Mouse (Mus musculus) kidney, embryonic 16.5 days (tissue): ENCODE measurements around the gene Pgrmc1. TPM values are rescaled to one million over a fixed set of nuclear protein-coding genes. Genes with fewer than 3 reads are reported as not detected.
"Not testable (repeated sequence)": the region's sequence is repeated elsewhere in the genome, so short reads cannot be mapped to it uniquely, and the experiment has no call there.

Experiments used
- ATAC-seq: fragments of 200-750 bp; cut with Nextera tagmentation; 2 replicates; pipeline ENCODE4 v1.8.0; 2017; ENCODE audit warnings: moderate TSS enrichment; ENCODE audit not compliant: low FRiP score, low TSS enrichment
- H3K27ac ChIP-seq: fragments of 300-500 bp; sonication (generic); 2 replicates; pipeline ENCODE4 v1.5.1; 2014; ENCODE audit warnings: low read length
- H3K27me3 ChIP-seq: fragments of 300-500 bp; sonication (generic); 2 replicates; pipeline ENCODE4 v1.6.1; 2014; ENCODE audit warnings: low read length, control low read depth, mixed read lengths; ENCODE audit not compliant: insufficient read depth
- H3K36me3 ChIP-seq: fragments of 300-500 bp; sonication (generic); 2 replicates; pipeline ENCODE4 v1.6.1; 2014; ENCODE audit warnings: low read length, control low read depth, mixed read lengths; ENCODE audit not compliant: insufficient read depth
- H3K4me1 ChIP-seq: fragments of 300-500 bp; sonication (generic); 2 replicates; pipeline ENCODE4 v1.6.1; 2014; ENCODE audit warnings: low read length, control low read depth, mixed read lengths; ENCODE audit not compliant: insufficient read depth
- H3K4me2 ChIP-seq: fragments of 300-500 bp; sonication (generic); replicated peaks from 2 replicates; pipeline ENCODE4 v1.6.1; 2014; ENCODE audit warnings: low read depth, low read length
- H3K4me3 ChIP-seq: fragments of 300-500 bp; sonication (generic); 2 replicates; pipeline ENCODE4 v1.5.1; 2014; ENCODE audit warnings: mild to moderate bottlenecking, low read length
- H3K9ac ChIP-seq: fragments of 300-500 bp; sonication (generic); replicated peaks from 2 replicates; pipeline ENCODE4 v1.6.1; 2014; ENCODE audit warnings: low read length
- H3K9me3 ChIP-seq: fragments of 300-500 bp; sonication (generic); 2 replicates; pipeline ENCODE4 v1.6.1; 2016; ENCODE audit warnings: low read length, control low read depth
- WGBS: fragments of 180-500 bp; shearing (Covaris S2); extraction: QIAGEN DNeasy Blood & Tissue Kit; methylation state at CpG from one replicate; pipeline ENCODE4 v1.1.7; 2014; 5-methylcytosine and 5-hydroxymethylcytosine counted together
- polyA plus RNA-seq: library from polyadenylated mRNA; unstranded; fragments of >200 nt; fragmentation: Nextera tagmentation; extraction: Ambion mirVana; gene quantifications from 2 replicates; pipeline ENCODE4 v1.2.1, GENCODE M21; 2015

The Pgrmc1 gene
- polyA plus RNA-seq, 1 experiment from 2014 or later: 318 TPM

DNA sequence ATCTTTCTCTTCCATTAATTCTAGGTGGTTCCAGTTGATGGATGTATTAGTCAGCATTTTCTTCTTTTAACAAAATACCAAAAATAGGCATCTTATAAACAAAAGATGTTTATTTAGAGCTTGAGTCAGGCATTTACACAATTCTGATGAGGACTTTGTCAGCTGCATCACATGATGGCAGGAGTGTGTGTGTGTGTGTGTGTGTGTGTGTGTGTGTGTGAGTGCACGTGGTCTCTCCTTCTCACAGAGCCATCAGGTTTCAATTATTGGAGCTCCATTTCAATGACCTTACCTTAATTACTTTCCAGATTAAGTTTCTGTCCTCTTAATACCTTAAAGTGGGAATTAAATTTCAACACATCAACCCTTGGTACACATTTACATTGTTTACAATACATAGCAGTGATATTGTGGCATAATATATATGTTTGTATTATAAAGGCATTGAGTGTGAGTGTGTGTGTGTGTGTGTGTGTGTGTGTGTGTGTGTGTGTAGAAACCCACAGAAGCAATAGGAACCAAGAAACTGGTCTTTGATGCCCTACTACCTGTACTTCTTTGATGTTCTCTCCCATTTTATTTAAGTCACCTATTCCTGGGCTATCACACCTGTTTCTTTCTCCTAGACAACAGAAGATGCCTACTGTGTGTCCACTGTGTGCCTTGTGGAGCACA lies 11.2 kb upstream of the Pgrmc1 start:
- no peaks in the 10 kb centered on the region for H3K4me1 ChIP-seq
- H3K36me3 ChIP-seq: no peaks in the 10 kb centered on the region
- H3K27me3 ChIP-seq: no peaks in the 10 kb centered on the region
- H3K4me3 ChIP-seq: no peak overlapping the region
- WGBS: 60% methylated on average over 1 of the region's 1 CpGs
- no peak overlapping the region for H3K4me2 ChIP-seq
- no peak overlapping the region for H3K9ac ChIP-seq
- H3K9me3 ChIP-seq: no peaks in the 10 kb centered on the region
- no peak overlapping the region for H3K27ac ChIP-seq
- ATAC-seq: no peak

DNA sequence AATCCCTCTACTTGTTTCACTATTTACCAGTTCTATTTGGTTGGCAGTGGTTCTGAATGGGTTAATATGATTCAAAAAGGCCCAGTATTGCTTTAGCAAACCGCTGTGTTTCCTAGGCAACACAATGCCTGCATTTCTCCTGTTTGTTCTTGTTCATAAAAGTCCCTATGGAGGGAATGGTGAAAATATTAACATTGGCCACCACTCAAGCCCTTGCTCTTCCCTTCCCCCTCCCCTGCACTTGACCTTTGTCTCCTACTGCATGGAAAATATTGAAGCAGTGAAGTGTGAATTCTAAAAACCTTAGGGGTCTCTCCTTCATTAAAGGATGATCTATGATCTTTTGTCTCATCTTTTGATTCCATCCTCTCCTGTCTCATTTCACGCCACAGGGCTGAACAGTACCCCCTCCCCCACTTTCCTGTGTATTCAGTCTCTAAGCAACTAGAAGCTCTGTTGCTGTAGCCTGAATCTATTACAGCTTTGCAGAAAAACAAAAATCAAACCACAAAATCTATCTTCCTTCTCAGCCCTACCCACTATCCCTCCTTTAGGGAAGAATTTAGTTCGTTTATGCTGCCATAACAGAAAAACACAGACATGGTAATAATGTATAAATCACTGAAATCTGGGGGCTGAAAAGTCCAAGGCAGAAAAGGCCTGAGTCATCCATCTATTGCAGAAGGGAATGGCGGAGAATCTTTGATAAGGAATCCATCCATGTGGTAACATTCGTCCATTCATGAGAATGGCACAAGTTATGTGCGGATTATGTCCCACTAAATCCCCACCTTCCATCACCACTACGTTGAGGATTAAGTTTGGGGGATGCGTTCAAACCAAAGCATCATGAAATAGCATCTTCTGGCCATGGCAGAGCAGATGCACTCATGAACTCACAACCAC lies 10.4 kb upstream of the Pgrmc1 start:
- 69% methylated on average over 8 of the region's 8 CpGs for WGBS
- no peaks in the 10 kb centered on the region for H3K36me3 ChIP-seq
- ATAC-seq: no peak
- no peaks in the 10 kb centered on the region for H3K9me3 ChIP-seq
- H3K4me1 ChIP-seq: no peaks in the 10 kb centered on the region
- no peak overlapping the region for H3K9ac ChIP-seq
- no peaks in the 10 kb centered on the region for H3K27me3 ChIP-seq
- H3K4me2 ChIP-seq: no peak overlapping the region
- H3K4me3 ChIP-seq: no peak overlapping the region
- H3K27ac ChIP-seq: no peak overlapping the region

DNA sequence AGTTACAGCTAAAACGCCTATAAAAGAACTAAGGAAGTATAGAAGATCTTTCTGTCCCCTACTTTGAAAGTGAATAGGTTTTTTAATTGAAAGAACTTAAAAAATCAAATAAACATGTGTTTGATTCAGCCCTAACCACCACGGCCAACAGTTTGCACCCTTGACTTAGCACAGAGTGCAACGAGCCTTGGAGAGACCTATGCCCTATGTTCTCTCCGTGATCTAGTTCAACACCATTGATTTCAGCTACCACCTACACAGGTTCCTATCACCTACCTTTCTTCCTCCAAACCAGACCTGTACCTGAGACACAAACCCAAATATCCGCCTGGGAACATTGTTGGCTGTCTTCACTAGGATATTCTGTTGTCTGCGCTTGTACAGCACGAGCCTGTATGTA lies 7.7 kb upstream of the Pgrmc1 start:
- no peaks in the 10 kb centered on the region for H3K9me3 ChIP-seq
- 78% methylated on average over 7 of the region's 7 CpGs for WGBS
- no peak overlapping the region for H3K4me3 ChIP-seq
- no peaks in the 10 kb centered on the region for H3K4me1 ChIP-seq
- no peak for ATAC-seq
- H3K36me3 ChIP-seq: no peaks in the 10 kb centered on the region
- no peaks in the 10 kb centered on the region for H3K27me3 ChIP-seq
- no peak overlapping the region for H3K9ac ChIP-seq
- no peak overlapping the region for H3K27ac ChIP-seq
- H3K4me2 ChIP-seq: no peak overlapping the region

DNA sequence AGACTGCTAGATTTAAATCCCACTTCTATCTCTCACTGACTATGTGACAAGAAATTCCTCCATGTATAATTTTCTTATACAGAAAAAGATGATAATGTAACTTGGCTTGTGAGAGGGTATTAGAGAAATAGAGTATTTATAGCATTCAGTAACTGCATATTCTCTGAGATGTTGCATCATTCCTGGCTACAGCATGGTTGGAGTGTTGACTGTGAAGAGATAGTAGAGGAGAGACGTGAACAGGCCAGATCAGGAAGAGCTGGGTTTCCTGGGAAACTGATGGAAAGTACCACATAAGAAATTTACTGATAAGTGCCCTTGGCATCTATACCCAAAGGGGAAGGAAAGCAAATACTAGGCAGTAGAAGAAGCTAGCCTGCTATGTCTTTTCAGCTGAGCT lies 6.9 kb upstream of the Pgrmc1 start:
- H3K27me3 ChIP-seq: no peaks in the 10 kb centered on the region
- H3K9me3 ChIP-seq: no peaks in the 10 kb centered on the region
- H3K36me3 ChIP-seq: no peaks in the 10 kb centered on the region
- H3K4me2 ChIP-seq: no peak overlapping the region
- H3K27ac ChIP-seq: no peak overlapping the region
- H3K4me1 ChIP-seq: no peaks in the 10 kb centered on the region
- ATAC-seq: no peak
- WGBS: 65% methylated on average over 1 of the region's 1 CpGs
- no peak overlapping the region for H3K9ac ChIP-seq
- H3K4me3 ChIP-seq: no peak overlapping the region

DNA sequence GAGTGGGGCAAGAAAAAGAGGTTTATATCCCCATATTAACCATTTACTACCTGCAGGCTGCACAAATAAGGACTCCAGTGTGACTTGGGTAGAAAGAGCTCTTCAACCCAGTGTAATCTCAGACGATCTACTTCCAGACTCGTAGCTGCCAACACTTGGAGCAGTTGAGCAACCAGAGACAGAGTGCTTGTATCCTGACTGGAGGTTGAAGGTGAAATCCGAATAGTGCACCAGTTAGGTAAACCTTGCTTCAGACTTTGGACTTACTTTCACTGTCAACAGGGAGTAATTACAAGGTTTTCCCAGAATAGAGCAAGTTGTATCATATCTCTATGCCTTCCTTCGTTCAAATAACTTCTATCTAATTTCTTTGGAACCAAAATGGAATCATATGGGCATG lies 6.5 kb upstream of the Pgrmc1 start:
- Histone ChIP-seq H3K36me3 (no peaks in the 10 kb centered on the region), H3K27ac (no peak overlapping the region), H3K4me1 (no peaks in the 10 kb centered on the region), H3K9ac (no peak overlapping the region), H3K27me3 (no peaks in the 10 kb centered on the region), H3K4me2 (no peak overlapping the region), H3K4me3 (no peak overlapping the region), H3K9me3 (no peaks in the 10 kb centered on the region)
- ATAC-seq: no peak
- 60% methylated on average over 4 of the region's 4 CpGs for WGBS

DNA sequence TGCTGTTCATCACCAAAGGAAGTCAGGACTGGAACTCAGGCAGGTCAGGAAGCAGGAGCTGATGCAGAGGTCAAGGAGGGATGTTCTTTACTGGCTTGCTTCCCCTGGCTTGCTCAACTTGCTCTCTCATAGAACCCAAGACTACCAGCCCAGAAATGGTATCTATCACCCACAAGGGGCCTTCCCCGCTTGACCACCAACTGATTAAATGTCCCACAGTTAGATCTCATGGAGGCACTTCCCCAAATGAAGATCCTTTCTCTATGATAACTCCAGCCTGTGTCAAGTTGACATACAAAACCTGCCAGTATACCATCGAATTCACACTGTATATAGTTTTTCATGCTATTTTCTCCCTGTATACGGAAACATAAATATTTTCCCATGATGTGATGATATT lies 2.8 kb upstream of the Pgrmc1 start:
- no peaks in the 10 kb centered on the region for H3K4me1 ChIP-seq
- WGBS: 86% methylated on average over 3 of the region's 3 CpGs
- ATAC-seq: no peak
- H3K27me3 ChIP-seq: no peaks in the 10 kb centered on the region
- no peak overlapping the region for H3K27ac ChIP-seq
- H3K9me3 ChIP-seq: no peaks in the 10 kb centered on the region
- H3K4me3 ChIP-seq: no peak overlapping the region
- no peak overlapping the region for H3K4me2 ChIP-seq
- no peak overlapping the region for H3K9ac ChIP-seq
- no peaks in the 10 kb centered on the region for H3K36me3 ChIP-seq

DNA sequence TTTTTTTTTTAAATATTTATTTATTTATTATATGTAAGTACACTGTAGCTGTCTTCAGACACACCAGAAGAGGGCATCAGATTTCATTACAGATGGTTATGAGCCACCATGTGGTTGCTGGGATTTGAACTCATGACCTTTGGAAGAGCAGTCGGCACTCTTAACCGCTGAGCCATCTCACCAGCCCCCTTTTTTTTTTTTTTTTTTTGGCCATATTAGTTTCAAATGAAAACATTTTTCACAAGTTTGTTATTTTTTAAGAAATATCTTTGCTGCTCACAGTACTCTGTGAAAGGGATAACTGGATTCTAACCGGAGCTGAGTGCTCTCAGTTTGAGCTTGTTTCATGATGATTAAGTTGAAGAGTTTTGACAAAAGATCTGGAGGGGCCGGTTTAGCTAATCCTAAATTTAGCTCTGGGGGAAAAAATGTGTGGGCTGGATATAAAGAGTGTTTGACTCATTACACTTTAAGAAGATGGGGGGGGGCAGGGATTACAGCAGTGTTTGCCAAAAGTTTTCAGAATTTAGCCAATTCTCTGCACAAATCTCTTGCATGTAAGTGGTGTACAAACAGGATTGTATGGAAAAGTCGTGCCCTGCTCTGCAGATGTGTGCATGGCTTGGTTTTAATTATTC lies 1.4 kb upstream of the Pgrmc1 start:
- WGBS: 76% methylated on average over 4 of the region's 5 CpGs
- not testable (repeated sequence) for H3K27me3 ChIP-seq, H3K9me3 ChIP-seq, H3K4me2 ChIP-seq, H3K4me3 ChIP-seq, H3K4me1 ChIP-seq, H3K9ac ChIP-seq, ATAC-seq, H3K36me3 ChIP-seq, H3K27ac ChIP-seq

DNA sequence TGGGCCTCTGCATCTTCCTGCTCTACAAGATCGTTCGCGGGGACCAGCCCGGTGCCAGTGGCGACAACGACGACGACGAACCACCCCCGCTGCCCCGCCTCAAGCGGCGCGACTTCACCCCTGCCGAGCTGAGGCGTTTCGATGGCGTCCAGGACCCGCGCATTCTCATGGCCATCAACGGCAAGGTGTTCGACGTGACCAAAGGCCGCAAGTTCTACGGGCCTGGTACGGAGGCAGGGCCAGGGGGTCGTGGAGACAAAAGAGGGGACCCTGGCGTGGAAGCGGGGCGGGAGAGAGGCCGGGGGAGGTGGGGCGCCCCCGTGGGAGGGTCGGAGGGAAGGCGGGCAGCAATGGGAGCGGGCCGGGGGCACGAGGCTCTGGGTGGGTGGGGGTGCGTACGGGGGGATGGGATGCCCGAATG lies 394 bp downstream of the Pgrmc1 start:
- ATAC-seq: peak; percentile 58
- H3K4me1 ChIP-seq: no peaks in the 10 kb centered on the region
- H3K4me2 ChIP-seq: peak overlapping the region; percentile 59
- H3K27ac ChIP-seq: peak overlapping the region; percentile 81; the same call in 1 of the 2 replicates
- H3K27me3 ChIP-seq: no peaks in the 10 kb centered on the region
- H3K9me3 ChIP-seq: no peaks in the 10 kb centered on the region
- WGBS: 35% methylated on average over 36 of the region's 41 CpGs
- H3K4me3 ChIP-seq: peak overlapping the region; percentile 73
- no peaks in the 10 kb centered on the region; the same call in 1 of the 2 replicates for H3K36me3 ChIP-seq
- H3K9ac ChIP-seq: peak overlapping the region; percentile 85

DNA sequence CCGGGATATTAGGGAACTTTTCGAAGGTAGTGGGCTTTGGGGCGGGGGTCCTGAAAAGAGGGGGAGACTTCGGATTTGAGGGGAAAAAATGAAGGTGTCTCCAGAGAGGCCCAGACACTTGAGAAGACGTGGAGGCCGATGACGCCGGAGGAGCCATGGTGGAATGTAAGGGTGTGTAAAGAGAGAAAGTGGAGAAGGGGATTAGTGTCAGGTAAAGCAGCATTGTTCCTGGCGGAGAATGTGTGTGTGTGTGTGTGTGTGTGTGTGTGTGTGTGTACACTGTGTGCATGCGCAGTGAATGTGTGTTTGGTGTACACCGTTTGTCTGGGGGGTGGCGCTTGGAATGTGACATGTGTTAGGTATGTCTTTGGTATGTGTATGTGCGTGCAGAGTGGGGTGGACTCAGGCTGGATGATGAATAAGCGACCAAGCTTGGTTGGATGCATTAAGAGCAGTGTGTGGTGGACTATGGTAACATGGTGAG lies 897 bp downstream of the Pgrmc1 start:
- peak overlapping the region; percentile 73 for H3K4me3 ChIP-seq
- H3K4me2 ChIP-seq: peak overlapping the region; percentile 59
- H3K27me3 ChIP-seq: no peaks in the 10 kb centered on the region
- whole genome bisulfite sequencing: 32% methylated on average over 14 of the region's 14 CpGs
- peak; percentile 58 for ATAC-seq
- H3K27ac ChIP-seq: no peak overlapping the region
- H3K9me3 ChIP-seq: no peaks in the 10 kb centered on the region
- peaks cover 5% of the 10 kb centered on the region; the same call in 1 of the 2 replicates for H3K36me3 ChIP-seq
- H3K9ac ChIP-seq: peak overlapping the region; percentile 85
- no peaks in the 10 kb centered on the region for H3K4me1 ChIP-seq
